Mouse (Mus musculus) cerebellum, postnatal 4 days (tissue): Measurements from ENCODE around the gene Notum.
"Not testable (repeated sequence)": the region's sequence is repeated elsewhere in the genome, so short reads cannot be mapped to it uniquely, and the experiment has no call there.

ENCODE experiments used
- DNase-seq, 2 experiments: peaks; one replicate each; pipeline ENCODE4 v3.0.0; 2022; ENCODE audit warnings: low spot score in 2 of 2, mixed read lengths in 1 of 2

Gene Notum

GRCm38 (mm10) chr11:120675875-120676274 is 14.9 kb upstream of the Notum start:
- not testable (repeated sequence) for DNase-seq

GRCm38 (mm10) chr11:120673594-120674122 is 12.7 kb upstream of the Notum start:
- no peak for DNase-seq

GRCm38 (mm10) chr11:120672687-120673593 is 12.0 kb upstream of the Notum start, which contains the start of gene Aspscr1:
Gene Aspscr1, plus strand, starts transcription at chr11:120672973.
- DNase-seq: peak; percentile 84 to 94

- DNase-seq: no peak
Measured at GRCm38 (mm10) chr11:120666617-120667016, 5.6 kb upstream of the Notum start.

GRCm38 (mm10) chr11:120665406-120665805 is 4.4 kb upstream of the Notum start:
- no peak for DNase-seq

GRCm38 (mm10) chr11:120663714-120664113 is 2.7 kb upstream of the Notum start:
- DNase-seq: no peak

- DNase-seq: no peak
Measured at GRCm38 (mm10) chr11:120662759-120663158, 1.8 kb upstream of the Notum start.

GRCm38 (mm10) chr11:120660301-120661075 is 487 bp downstream of the Notum start:
- DNase-seq: peak in 1 of 2 experiments; percentile 39

GRCm38 (mm10) chr11:120659509-120660300 is 1.3 kb downstream of the Notum start:
- no peak for DNase-seq

- DNase-seq: peak in 1 of 2 experiments; percentile 71
Measured at GRCm38 (mm10) chr11:120658876-120659410, 2.0 kb downstream of the Notum start.

- DNase-seq: no peak
Measured at GRCm38 (mm10) chr11:120657301-120657700, 3.7 kb downstream of the Notum start.

- DNase-seq: no peak
Measured at GRCm38 (mm10) chr11:120654741-120655140, 6.2 kb downstream of the Notum start.

- no peak for DNase-seq
Measured at GRCm38 (mm10) chr11:120651872-120652271, 9.1 kb downstream of the Notum start.

- DNase-seq: no peak
Measured at GRCm38 (mm10) chr11:120648001-120648476, 12.9 kb downstream of the Notum start, which contains the start of gene Myadml2. Gene Myadml2, minus strand, starts transcription at chr11:120648158.

- DNase-seq: no peak
Measured at GRCm38 (mm10) chr11:120647047-120647830, 13.7 kb downstream of the Notum start.

GRCm38 (mm10) chr11:120643601-120643987 is 17.4 kb downstream of the Notum start, which contains the start of gene Pycr1:
Gene Pycr1, minus strand, starts transcription at chr11:120643769.
- peak; percentile 82 to 92 for DNase-seq

- DNase-seq: no peak
Measured at GRCm38 (mm10) chr11:120642939-120643600, 17.9 kb downstream of the Notum start.

GRCm38 (mm10) chr11:120641869-120642268 is 19.1 kb downstream of the Notum start:
- no peak for DNase-seq

- DNase-seq: no peak
Measured at GRCm38 (mm10) chr11:120641255-120641654, 19.7 kb downstream of the Notum start.
